Mouse (Mus musculus) lung, postnatal 0 days (tissue): Measurements from ENCODE around the gene Eps8l3.

Experiments used
- CTCF ChIP-seq: IDR thresholded peaks from 2 replicates; pipeline ENCODE4 v1.5.1; 2016; ENCODE audit warnings: antibody characterized with exemption, mild to moderate bottlenecking
- EP300 ChIP-seq: IDR thresholded peaks from 2 replicates; pipeline ENCODE4 v1.6.1; 2016; ENCODE audit warnings: antibody characterized with exemption, mild to moderate bottlenecking, control low read depth

GRCm38 (mm10) chr3:107887674-107888495, 10.9 kb downstream of the Eps8l3 start:
- TF ChIP-seq CTCF (no peak), EP300 (no peak)
